Mouse (Mus musculus) midbrain, embryonic 13.5 days (tissue): Measurements from ENCODE around the gene Rnf213. TPM values are rescaled to one million over a fixed set of nuclear protein-coding genes. Genes with fewer than 3 reads are reported as not detected.

Experiments used
- ATAC-seq: fragments of 200-750 bp; cut with Nextera tagmentation; 2 replicates; pipeline ENCODE4 v1.8.0; 2017; ENCODE audit warnings: mild to moderate bottlenecking, moderate TSS enrichment, moderate library complexity
- H3K27ac ChIP-seq: fragments of 300-500 bp; sonication (generic); 2 replicates; pipeline ENCODE4 v1.5.1; 2015; ENCODE audit warnings: inconsistent platforms, mild to moderate bottlenecking, moderate library complexity
- H3K27me3 ChIP-seq: fragments of 300-500 bp; sonication (generic); 2 replicates; pipeline ENCODE4 v1.6.1; 2015; ENCODE audit warnings: mild to moderate bottlenecking, inconsistent platforms
- H3K36me3 ChIP-seq: fragments of 300-500 bp; sonication (generic); 2 replicates; pipeline ENCODE4 v1.6.1; 2015; ENCODE audit warnings: mild to moderate bottlenecking, inconsistent platforms
- H3K4me1 ChIP-seq: fragments of 300-500 bp; sonication (generic); replicated peaks from 2 replicates; pipeline ENCODE4 v1.6.1; 2015; ENCODE audit warnings: inconsistent platforms
- H3K4me2 ChIP-seq: fragments of 300-500 bp; sonication (generic); replicated peaks from 2 replicates; pipeline ENCODE4 v1.6.1; 2015; ENCODE audit warnings: moderate library complexity, mild to moderate bottlenecking, inconsistent platforms
- H3K4me3 ChIP-seq: fragments of 300-500 bp; sonication (generic); replicated peaks from 2 replicates; pipeline ENCODE4 v1.5.1; 2015; ENCODE audit warnings: mild to moderate bottlenecking, inconsistent platforms
- H3K9ac ChIP-seq: fragments of 300-500 bp; sonication (generic); replicated peaks from 2 replicates; pipeline ENCODE4 v1.6.1; 2015; ENCODE audit warnings: mild to moderate bottlenecking, inconsistent platforms
- H3K9me3 ChIP-seq: fragments of 300-500 bp; sonication (generic); 2 replicates; pipeline ENCODE4 v1.6.1; 2016; ENCODE audit warnings: mild to moderate bottlenecking, inconsistent platforms
- WGBS: fragments of 180-500 bp; shearing (Covaris S2); methylation state at CpG from one replicate; pipeline ENCODE4 v1.1.7; 2015; 5-methylcytosine and 5-hydroxymethylcytosine counted together
- polyA plus RNA-seq: library from polyadenylated mRNA; unstranded; fragments of >200 nt; fragmentation: Nextera tagmentation; extraction: Ambion mirVana; gene quantifications from 2 replicates; pipeline ENCODE4 v1.2.1, GENCODE M21; 2015

Gene Rnf213
- polyA plus RNA-seq, 1 experiment from 2014 or later = 0.66 TPM

DNA sequence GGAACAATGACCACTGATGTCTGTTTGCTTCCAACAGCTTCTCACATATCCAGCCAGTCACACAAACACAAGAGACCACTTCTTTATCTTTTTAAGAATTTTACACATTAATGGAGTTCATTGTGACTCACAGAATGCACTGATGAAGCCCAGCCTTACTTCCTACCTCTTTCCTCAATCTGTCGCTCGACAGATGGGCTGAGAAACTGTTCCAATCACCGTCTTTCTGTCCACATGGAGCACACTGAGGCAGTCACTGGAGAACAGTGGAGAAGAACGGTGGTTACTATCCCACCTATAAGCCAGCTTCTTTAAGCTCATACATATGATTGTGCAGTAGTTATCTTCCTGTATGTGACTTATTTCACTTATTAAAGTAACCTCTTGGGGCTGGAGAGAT, 85.0 kb downstream of the Rnf213 start:
- no peaks in the 10 kb centered on the region for H3K27me3 ChIP-seq
- ATAC-seq = no peak
- no peak overlapping the region for H3K4me3 ChIP-seq
- WGBS = 94% methylated on average over 4 of the region's 4 CpGs
- no peaks in the 10 kb centered on the region for H3K36me3 ChIP-seq
- no peak overlapping the region for H3K9ac ChIP-seq
- no peaks in the 10 kb centered on the region for H3K4me1 ChIP-seq
- H3K9me3 ChIP-seq = no peaks in the 10 kb centered on the region
- H3K4me2 ChIP-seq = no peak overlapping the region
- H3K27ac ChIP-seq = no peak overlapping the region

- Histone ChIP-seq H3K27me3 (no peaks in the 10 kb centered on the region), H3K27ac (peak within 1 kb of the TSS; percentile 91), H3K4me1 (peaks cover 34% of the 10 kb centered on the region), H3K4me3 (peak within 1 kb of the TSS; percentile 75), H3K36me3 (peaks cover 10% of the 10 kb centered on the region), H3K9me3 (no peaks in the 10 kb centered on the region), H3K4me2 (peak within 1 kb of the TSS; percentile 66), H3K9ac (peak within 1 kb of the TSS; percentile 88)
- WGBS = under 1% methylated on average over 66 of the region's 66 CpGs
- ATAC-seq = peak; percentile 97
Measured at GRCm38 (mm10) chr11:119490861-119491689, 98.2 kb downstream of the Rnf213 start, which contains the start of gene Endov. Gene Endov (plus strand): TSS chr11:119491347.

DNA sequence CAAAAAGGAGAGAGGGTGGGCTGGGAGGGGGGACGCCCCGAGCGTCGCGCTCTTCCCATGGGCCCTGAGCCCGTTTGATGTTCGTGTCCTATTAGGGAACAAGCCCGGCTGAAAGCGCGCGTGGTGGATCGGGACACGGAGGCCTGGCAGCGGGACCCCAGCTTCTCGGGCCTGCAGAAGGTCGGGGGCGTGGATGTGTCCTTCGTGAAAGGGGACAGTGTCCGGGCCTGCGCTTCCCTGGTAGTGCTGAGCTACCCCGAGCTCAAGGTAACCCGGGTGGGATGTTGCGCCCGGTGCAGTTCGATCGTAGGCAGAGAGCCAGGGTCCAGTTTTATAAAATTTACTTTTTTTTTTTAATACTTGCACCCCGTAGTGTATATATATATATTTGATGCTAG, 98.8 kb downstream of the Rnf213 start:
- Histone ChIP-seq H3K9me3 (no peaks in the 10 kb centered on the region), H3K9ac (peak overlapping the region; percentile 88), H3K27ac (peak overlapping the region; percentile 91), H3K27me3 (no peaks in the 10 kb centered on the region), H3K4me1 (peaks cover 37% of the 10 kb centered on the region), H3K4me3 (peak overlapping the region; percentile 75), H3K36me3 (peaks cover 10% of the 10 kb centered on the region), H3K4me2 (peak overlapping the region; percentile 66)
- ATAC-seq = no peak
- 6% methylated on average over 27 of the region's 27 CpGs for WGBS

- no peaks in the 10 kb centered on the region for H3K27me3 ChIP-seq
- ATAC-seq = no peak
- no peaks in the 10 kb centered on the region for H3K9me3 ChIP-seq
- no peak overlapping the region for H3K27ac ChIP-seq
- peaks cover 41% of the 10 kb centered on the region for H3K4me1 ChIP-seq
- H3K9ac ChIP-seq = peak overlapping the region; percentile 88
- H3K4me3 ChIP-seq = peak overlapping the region; percentile 75
- peak overlapping the region; percentile 66 for H3K4me2 ChIP-seq
- 91% methylated on average over 6 of the region's 6 CpGs for WGBS
- H3K36me3 ChIP-seq = peaks cover 10% of the 10 kb centered on the region
Measured at GRCm38 (mm10) chr11:119492830-119493229, 99.9 kb downstream of the Rnf213 start.

GRCm38 (mm10) chr11:119493516-119493915, 100.6 kb downstream of the Rnf213 start:
- Histone ChIP-seq H3K36me3 (peaks cover 16% of the 10 kb centered on the region), H3K9ac (no peak overlapping the region), H3K27ac (no peak overlapping the region), H3K4me2 (no peak overlapping the region), H3K27me3 (no peaks in the 10 kb centered on the region), H3K4me1 (peaks cover 41% of the 10 kb centered on the region), H3K9me3 (no peaks in the 10 kb centered on the region), H3K4me3 (no peak overlapping the region)
- 86% methylated on average over 4 of the region's 4 CpGs for WGBS
- no peak for ATAC-seq

DNA sequence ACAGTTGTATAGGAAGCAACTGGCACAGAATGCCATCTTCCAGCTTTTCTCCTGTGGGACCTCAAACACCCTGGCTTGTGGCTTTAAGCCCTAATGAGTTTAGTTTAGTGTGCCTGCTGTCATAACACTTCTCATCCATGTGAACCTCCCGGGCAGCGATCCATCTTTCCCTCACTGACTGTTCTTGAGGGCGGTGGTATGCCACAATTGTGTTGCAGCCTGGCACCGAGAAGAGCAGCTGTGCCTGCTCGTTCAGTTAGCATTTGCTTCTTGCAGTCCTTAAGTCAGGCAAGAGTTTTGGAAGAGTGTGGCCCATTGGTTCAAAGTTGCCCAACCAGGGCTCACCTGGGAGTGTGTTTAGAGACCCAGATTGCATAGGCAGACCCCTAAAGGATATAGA, 103.2 kb downstream of the Rnf213 start:
- no peaks in the 10 kb centered on the region for H3K27me3 ChIP-seq
- no peak overlapping the region for H3K4me3 ChIP-seq
- H3K36me3 ChIP-seq = peaks cover 41% of the 10 kb centered on the region
- no peak overlapping the region for H3K27ac ChIP-seq
- ATAC-seq = no peak
- H3K9ac ChIP-seq = no peak overlapping the region
- no peak overlapping the region for H3K4me2 ChIP-seq
- H3K9me3 ChIP-seq = no peaks in the 10 kb centered on the region
- 92% methylated on average over 5 of the region's 5 CpGs for WGBS
- peaks cover 36% of the 10 kb centered on the region for H3K4me1 ChIP-seq

DNA sequence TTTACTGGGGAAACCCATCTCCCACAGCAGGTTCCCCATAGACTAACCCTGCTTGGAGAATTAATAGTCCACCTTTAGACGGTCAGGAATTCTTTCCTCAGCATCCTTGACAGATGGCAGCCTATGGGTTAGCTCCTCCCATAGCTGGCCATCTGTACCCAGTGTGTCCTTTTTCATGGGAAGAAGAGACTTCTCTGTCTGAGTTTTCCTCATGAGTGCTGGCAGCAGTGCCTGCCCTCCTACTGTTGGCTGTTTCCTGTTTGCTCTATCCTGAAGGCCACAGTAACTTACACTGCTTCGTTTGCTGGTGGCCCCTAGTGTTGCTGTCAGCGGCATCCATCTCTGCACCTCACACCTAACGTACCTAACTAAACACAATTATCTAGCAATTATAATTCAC, 104.6 kb downstream of the Rnf213 start:
- H3K4me1 ChIP-seq = peaks cover 31% of the 10 kb centered on the region
- no peak overlapping the region for H3K4me3 ChIP-seq
- H3K36me3 ChIP-seq = peaks cover 54% of the 10 kb centered on the region
- H3K9ac ChIP-seq = no peak overlapping the region
- no peaks in the 10 kb centered on the region for H3K9me3 ChIP-seq
- H3K27me3 ChIP-seq = no peaks in the 10 kb centered on the region
- H3K27ac ChIP-seq = no peak overlapping the region
- WGBS = 78% methylated on average over 4 of the region's 4 CpGs
- no peak overlapping the region for H3K4me2 ChIP-seq
- ATAC-seq = no peak

- Histone ChIP-seq H3K4me1 (peaks cover 13% of the 10 kb centered on the region), H3K36me3 (peaks cover 71% of the 10 kb centered on the region), H3K4me2 (no peak overlapping the region), H3K9me3 (no peaks in the 10 kb centered on the region), H3K9ac (no peak overlapping the region), H3K4me3 (no peak overlapping the region), H3K27me3 (no peaks in the 10 kb centered on the region), H3K27ac (no peak overlapping the region)
- 100% methylated on average over 4 of the region's 4 CpGs for WGBS
- no peak for ATAC-seq
Measured at GRCm38 (mm10) chr11:119499297-119499696, 106.4 kb downstream of the Rnf213 start.

- ATAC-seq = no peak
- no peaks in the 10 kb centered on the region for H3K27me3 ChIP-seq
- H3K36me3 ChIP-seq = peaks cover 76% of the 10 kb centered on the region
- H3K9me3 ChIP-seq = no peaks in the 10 kb centered on the region
- no peak overlapping the region for H3K4me2 ChIP-seq
- H3K4me1 ChIP-seq = peaks cover 7% of the 10 kb centered on the region; the same call in 1 of the 2 replicates
- no peak overlapping the region for H3K27ac ChIP-seq
- 86% methylated on average over 2 of the region's 2 CpGs for WGBS
- no peak overlapping the region for H3K9ac ChIP-seq
- no peak overlapping the region for H3K4me3 ChIP-seq
Measured at GRCm38 (mm10) chr11:119500011-119500410, 107.1 kb downstream of the Rnf213 start.

DNA sequence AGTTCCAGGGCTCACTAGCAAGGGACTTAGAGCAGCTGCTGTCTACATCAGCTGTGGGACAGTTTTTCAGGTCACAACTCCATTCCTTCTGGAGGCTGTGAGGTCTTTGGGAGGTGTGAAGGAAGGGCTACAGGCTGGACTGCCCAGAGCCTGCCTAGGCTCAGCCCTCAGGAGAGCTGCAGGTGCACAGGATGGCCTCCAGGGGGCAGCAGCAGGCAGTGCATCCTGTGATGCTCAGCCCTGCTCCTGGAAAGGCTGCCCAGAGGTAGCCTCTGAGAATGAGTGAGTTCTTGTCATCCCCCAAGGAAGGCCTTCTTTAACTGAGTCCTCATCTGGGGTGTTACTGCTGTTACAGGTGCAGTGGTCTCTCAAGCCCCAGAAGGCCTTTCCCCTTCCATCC, 110.8 kb downstream of the Rnf213 start:
- Histone ChIP-seq H3K4me2 (no peak overlapping the region), H3K9me3 (no peaks in the 10 kb centered on the region), H3K9ac (no peak overlapping the region), H3K4me1 (peaks cover 4% of the 10 kb centered on the region), H3K27ac (0 out of 2 replicates have a peak overlapping the region, but pooled peaks have one; percentile 19), H3K27me3 (no peaks in the 10 kb centered on the region), H3K4me3 (no peak overlapping the region), H3K36me3 (peaks cover 90% of the 10 kb centered on the region)
- peak; percentile 77 for ATAC-seq

DNA sequence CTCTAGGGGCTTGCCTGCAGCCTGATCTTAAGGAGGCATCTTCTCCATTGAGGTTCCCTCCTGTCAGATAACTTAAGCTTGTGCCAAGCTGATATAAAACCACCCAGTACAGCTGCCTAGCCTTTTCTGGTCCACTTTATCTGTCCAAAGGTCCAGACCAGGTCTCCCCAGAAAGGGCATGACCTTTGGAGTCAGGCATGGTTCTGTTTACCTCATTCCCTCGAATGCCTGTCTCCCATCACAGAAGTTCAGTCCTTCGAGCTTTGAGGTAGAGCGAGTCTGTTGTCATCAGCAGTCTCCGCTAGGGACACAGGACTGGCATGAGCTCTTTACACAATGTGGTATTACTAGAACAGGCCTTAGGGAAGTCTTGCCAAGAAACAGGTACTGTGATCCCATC, 113.5 kb downstream of the Rnf213 start:
- Histone ChIP-seq H3K27ac (no peak overlapping the region), H3K4me2 (no peak overlapping the region), H3K4me3 (no peak overlapping the region), H3K4me1 (peaks cover 24% of the 10 kb centered on the region), H3K36me3 (peaks cover 64% of the 10 kb centered on the region), H3K27me3 (no peaks in the 10 kb centered on the region), H3K9ac (no peak overlapping the region), H3K9me3 (no peaks in the 10 kb centered on the region)
- ATAC-seq = no peak
- WGBS = 89% methylated on average over 4 of the region's 4 CpGs

- 91% methylated on average over 8 of the region's 8 CpGs for WGBS
- no peak overlapping the region for H3K4me2 ChIP-seq
- H3K4me3 ChIP-seq = no peak overlapping the region
- peaks cover 30% of the 10 kb centered on the region for H3K4me1 ChIP-seq
- no peaks in the 10 kb centered on the region for H3K27me3 ChIP-seq
- H3K27ac ChIP-seq = no peak overlapping the region
- H3K9ac ChIP-seq = no peak overlapping the region
- ATAC-seq = no peak
- H3K36me3 ChIP-seq = peaks cover 50% of the 10 kb centered on the region
- H3K9me3 ChIP-seq = no peaks in the 10 kb centered on the region
Measured at GRCm38 (mm10) chr11:119507772-119508171, 114.9 kb downstream of the Rnf213 start.
